ENCODE assay signal across 9 mouse cellular contexts in the genomic region with DNA sequence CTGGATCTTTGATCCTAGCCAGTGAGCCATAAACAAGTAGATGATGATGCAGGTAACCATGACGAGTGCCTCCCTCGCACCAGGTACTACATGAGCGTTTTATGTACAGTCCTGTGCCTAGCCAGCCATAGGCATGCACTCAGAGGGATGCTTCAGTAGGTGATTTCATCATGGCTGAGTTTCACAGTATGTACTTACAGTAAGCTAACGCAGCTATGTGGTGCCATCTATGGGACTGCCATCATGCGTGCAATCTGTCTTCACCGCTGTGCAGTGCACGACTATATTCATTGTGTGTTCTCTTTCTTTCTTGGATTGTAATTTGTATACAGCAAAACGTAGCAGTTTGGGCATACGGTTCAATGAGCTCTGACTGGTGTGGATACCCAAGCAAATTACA.
DNase-seq lines count a peak whose midpoint lies in the region; ATAC-seq and TF ChIP-seq lines count a peak whose summit lies in the region.
"Had no signal": no experiment of that assay in that cellular context is flagged by ENCODE, and none has a peak within 500 bp of the region (broad histone marks: within the 10 kb centered on the region; RNA-seq: fewer than 3 reads in every experiment).

No protein-coding gene starts in this region.

- no peak for TF ChIP-seq POLR2A in cortical plate, adult 2 months (IDR thresholded peaks at IDR 0.05; ENCODE audit: extremely low read depth, insufficient read depth, low read length)

- no peak for TF ChIP-seq EP300 in lung, postnatal 0 days (IDR thresholded peaks at IDR 0.05)

- peak; percentile 52 for TF ChIP-seq CTCF in lung, postnatal 0 days (IDR thresholded peaks at IDR 0.05)
- peak; percentile 60 for TF ChIP-seq CTCF in cortical plate, adult 2 months (IDR thresholded peaks at IDR 0.05; ENCODE audit: extremely low read depth, insufficient read depth, low read length)

- H3K36me3 ChIP-seq in lung, postnatal 0 days (ENCODE audit: insufficient read depth, low read length) = 0 out of 2 replicates have a peak, but pooled peaks cover 2% of the 10 kb centered on the region

- H3K9me3 ChIP-seq in lung, postnatal 0 days (ENCODE audit: low read length) = no peaks in the 10 kb centered on the region

- H3K27me3 ChIP-seq in lung, postnatal 0 days (replicated peaks; ENCODE audit: insufficient read depth, low read length) = no peaks in the 10 kb centered on the region

- peak; percentile 73 for ATAC-seq in frontal cortex, adult (ENCODE audit: low TSS enrichment)
- peak; percentile 29; the same call in 1 of the 2 replicates for ATAC-seq in lung, postnatal 0 days

- H3K9ac ChIP-seq in lung, postnatal 0 days (replicated peaks; ENCODE audit: low read depth) = no peak overlapping the region

- no peak overlapping the region for H3K4me2 ChIP-seq in lung, postnatal 0 days (replicated peaks; ENCODE audit: low read depth, low read length)

- 84% methylated on average over 9 of the region's 9 CpGs for WGBS in lung, postnatal 0 days

- DNase-seq in frontal cortex, postnatal 36 days (ENCODE audit: low spot score in 2 of 2) = no peak
- peak; percentile 56 for DNase-seq in lung, postnatal 0 days (ENCODE audit: low spot score)
- DNase-seq in lung, postnatal 10 days = no peak
- peak; percentile 29 to 51 for DNase-seq in thymus, postnatal 10 days (ENCODE audit: low spot score in 2 of 2)
- no peak for DNase-seq in neural tube, embryonic 10.5 days (ENCODE audit: extremely low spot score, low spot score)
- DNase-seq in gastrocnemius, adult 18-20 months (ENCODE audit: low spot score) = no peak
- DNase-seq: liver had no signal

- H3K4me1 ChIP-seq in lung, postnatal 0 days (ENCODE audit: insufficient read depth, low read depth, low read length) = no peaks in the 10 kb centered on the region
- H3K4me1 ChIP-seq in cortical plate, adult 2 months (ENCODE audit: control insufficient read depth, insufficient read depth, low read length) = no peaks in the 10 kb centered on the region

- no peak overlapping the region for H3K27ac ChIP-seq in lung, postnatal 0 days (ENCODE audit: low read length)
- no peak overlapping the region for H3K27ac ChIP-seq in cortical plate, adult 2 months (ENCODE audit: insufficient read depth, low read length)

- H3K4me3 ChIP-seq in lung, postnatal 0 days (ENCODE audit: low read depth, low read length) = no peak overlapping the region
- no peak overlapping the region for H3K4me3 ChIP-seq in cortical plate, adult 2 months (ENCODE audit: insufficient read depth, low read length)

Comparison
In these comparisons a context has a peak if more than half of its experiments do, and no peak if none do; other contexts are left out.
1. DNase-seq: peak in lung, postnatal 0 days (single experiment) and thymus, postnatal 10 days (2 of 2); none in frontal cortex, postnatal 36 days (0 of 2), lung, postnatal 10 days (single experiment), neural tube, embryonic 10.5 days (single experiment) and gastrocnemius, adult 18-20 months (single experiment).